Mouse (Mus musculus): Measurements from ENCODE around the gene Alk. TPM values are rescaled to one million over a fixed set of nuclear protein-coding genes. Genes with fewer than 3 reads are reported as not detected.

Alk gene
- polyA plus RNA-seq, 1 experiment: not detected

- 72% methylated on average over 12 of the region's 12 CpGs for WGBS
- Histone ChIP-seq H3K4me1 (ENCODE audit: control insufficient read depth, insufficient read depth, insufficient read length) (no peaks in the 10 kb centered on the region), H3K36me3 (ENCODE audit: control insufficient read depth, insufficient read depth, low read length) (no peaks in the 10 kb centered on the region), H3K4me3 (ENCODE audit: extremely low read depth, insufficient read depth, insufficient read length) (no peak overlapping the region), H3K27ac (ENCODE audit: insufficient read depth, low read length) (no peak overlapping the region), H3K27me3 (ENCODE audit: control insufficient read depth, insufficient read depth, low read length) (no peaks in the 10 kb centered on the region)
- TF ChIP-seq POLR2A (IDR thresholded peaks at IDR 0.05; ENCODE audit: low read depth, low read length): no peak
- TF ChIP-seq CTCF (IDR thresholded peaks at IDR 0.05; ENCODE audit: extremely low read depth, insufficient read depth, insufficient read length, insufficient replicate concordance): no peak
- no peak for DNase-seq (ENCODE audit: low read depth in 1 of 2, low spot score in 2 of 2)
Observed at GRCm38 (mm10) chr17:72194976-72195650, 409.3 kb downstream of the Alk start.

DNA sequence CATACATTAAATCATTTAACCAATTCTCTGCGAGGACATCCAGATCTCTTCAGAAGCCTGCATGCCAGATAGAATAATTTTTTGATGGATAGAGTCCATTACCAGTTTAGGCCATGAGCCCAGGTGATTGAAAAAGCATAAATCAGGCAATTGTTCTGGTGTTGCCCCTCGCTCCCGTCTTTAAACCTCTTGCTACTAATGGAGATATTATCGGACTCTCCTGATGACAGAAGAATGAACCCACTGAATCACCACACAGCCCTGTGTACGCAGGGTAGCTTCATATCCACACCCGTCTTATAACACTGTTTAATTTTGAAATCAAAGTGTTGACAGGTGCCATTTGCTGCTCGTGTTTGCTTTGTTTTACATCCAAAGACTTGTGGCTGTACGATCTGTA, 413.9 kb downstream of the Alk start:
- TF ChIP-seq POLR2A (IDR thresholded peaks at IDR 0.05; ENCODE audit: low read depth, low read length) (no peak), CTCF (IDR thresholded peaks at IDR 0.05; ENCODE audit: extremely low read depth, insufficient read depth, insufficient read length, insufficient replicate concordance) (no peak)
- Histone ChIP-seq H3K4me3 (ENCODE audit: extremely low read depth, insufficient read depth, insufficient read length) (no peak overlapping the region), H3K36me3 (ENCODE audit: control insufficient read depth, insufficient read depth, low read length) (no peaks in the 10 kb centered on the region), H3K27me3 (ENCODE audit: control insufficient read depth, insufficient read depth, low read length) (no peaks in the 10 kb centered on the region), H3K4me1 (ENCODE audit: control insufficient read depth, insufficient read depth, insufficient read length) (no peaks in the 10 kb centered on the region), H3K27ac (ENCODE audit: insufficient read depth, low read length) (no peak overlapping the region)
- no peak for DNase-seq (ENCODE audit: low read depth in 1 of 2, low spot score in 2 of 2)
- 88% methylated on average over 8 of the region's 8 CpGs for WGBS

DNA sequence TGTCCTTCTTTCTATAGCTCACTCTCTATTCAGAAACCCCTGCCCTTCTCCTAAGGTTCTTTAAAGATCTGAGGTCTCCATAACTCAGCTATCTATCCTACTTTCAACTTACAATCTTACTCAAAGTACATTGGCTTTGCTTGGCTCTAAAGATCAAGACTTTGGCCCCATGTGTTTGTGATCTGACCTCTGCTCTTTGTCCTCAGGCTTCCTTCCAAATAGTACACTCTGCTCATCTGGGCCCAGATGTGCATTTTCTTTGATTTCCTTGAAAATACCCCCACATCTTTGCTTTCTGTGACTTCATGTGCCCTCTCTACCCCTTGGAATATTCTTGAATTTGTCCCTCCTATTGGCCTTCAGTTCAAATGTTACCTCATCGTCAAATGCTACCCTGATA, 417.4 kb downstream of the Alk start:
- H3K4me3 ChIP-seq (ENCODE audit: extremely low read depth, insufficient read depth, insufficient read length): no peak overlapping the region
- H3K27me3 ChIP-seq (ENCODE audit: control insufficient read depth, insufficient read depth, low read length): no peaks in the 10 kb centered on the region
- no peaks in the 10 kb centered on the region for H3K36me3 ChIP-seq (ENCODE audit: control insufficient read depth, insufficient read depth, low read length)
- no peaks in the 10 kb centered on the region for H3K4me1 ChIP-seq (ENCODE audit: control insufficient read depth, insufficient read depth, insufficient read length)
- no peak for DNase-seq (ENCODE audit: low read depth in 1 of 2, low spot score in 2 of 2)
- TF ChIP-seq CTCF (IDR thresholded peaks at IDR 0.05; ENCODE audit: extremely low read depth, insufficient read depth, insufficient read length, insufficient replicate concordance) (no peak), POLR2A (IDR thresholded peaks at IDR 0.05; ENCODE audit: low read depth, low read length) (no peak)
- WGBS: 90% methylated on average over 1 of the region's 1 CpGs
- H3K27ac ChIP-seq (ENCODE audit: insufficient read depth, low read length): no peak overlapping the region

- Histone ChIP-seq H3K4me3 (ENCODE audit: extremely low read depth, insufficient read depth, insufficient read length) (no peak overlapping the region), H3K27ac (ENCODE audit: insufficient read depth, low read length) (no peak overlapping the region), H3K36me3 (ENCODE audit: control insufficient read depth, insufficient read depth, low read length) (no peaks in the 10 kb centered on the region), H3K27me3 (ENCODE audit: control insufficient read depth, insufficient read depth, low read length) (no peaks in the 10 kb centered on the region), H3K4me1 (ENCODE audit: control insufficient read depth, insufficient read depth, insufficient read length) (no peaks in the 10 kb centered on the region)
- no peak for DNase-seq (ENCODE audit: low read depth in 1 of 2, low spot score in 2 of 2)
- WGBS: 6% methylated on average over 2 of the region's 2 CpGs
- TF ChIP-seq CTCF (IDR thresholded peaks at IDR 0.05; ENCODE audit: extremely low read depth, insufficient read depth, insufficient read length, insufficient replicate concordance) (no peak), POLR2A (IDR thresholded peaks at IDR 0.05; ENCODE audit: low read depth, low read length) (no peak)
Observed at GRCm38 (mm10) chr17:72182414-72182813, 422.0 kb downstream of the Alk start.

- Histone ChIP-seq H3K27me3 (ENCODE audit: control insufficient read depth, insufficient read depth, low read length) (no peaks in the 10 kb centered on the region), H3K4me3 (ENCODE audit: extremely low read depth, insufficient read depth, insufficient read length) (no peak overlapping the region), H3K4me1 (ENCODE audit: control insufficient read depth, insufficient read depth, insufficient read length) (no peaks in the 10 kb centered on the region), H3K27ac (ENCODE audit: insufficient read depth, low read length) (no peak overlapping the region), H3K36me3 (ENCODE audit: control insufficient read depth, insufficient read depth, low read length) (no peaks in the 10 kb centered on the region)
- TF ChIP-seq CTCF (IDR thresholded peaks at IDR 0.05; ENCODE audit: extremely low read depth, insufficient read depth, insufficient read length, insufficient replicate concordance) (no peak), POLR2A (IDR thresholded peaks at IDR 0.05; ENCODE audit: low read depth, low read length) (no peak)
- DNase-seq (ENCODE audit: low read depth in 1 of 2, low spot score in 2 of 2): no peak
- WGBS: 93% methylated on average over 9 of the region's 9 CpGs
Observed at GRCm38 (mm10) chr17:72180200-72180599, 424.2 kb downstream of the Alk start.

DNA sequence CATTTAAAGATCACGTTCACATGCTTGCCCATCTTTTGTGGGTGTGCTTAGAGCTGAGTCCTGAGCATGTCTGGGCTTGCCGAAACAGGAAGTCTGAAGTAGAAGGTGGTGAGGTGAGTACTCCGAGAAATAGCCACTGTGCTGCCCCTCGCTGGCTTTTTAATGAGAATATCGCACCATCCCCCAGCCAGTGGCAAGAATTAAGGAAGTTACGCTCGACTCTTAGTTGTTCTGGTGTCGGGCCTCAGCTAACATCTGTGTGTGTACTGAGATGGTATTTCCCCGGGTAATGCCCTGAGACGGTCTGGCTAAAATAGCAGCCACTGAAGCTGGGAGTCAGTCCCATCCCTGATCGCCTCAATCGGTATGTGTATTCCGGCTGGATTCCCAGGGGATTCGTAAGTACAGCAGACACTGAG, 424.7 kb downstream of the Alk start:
- Histone ChIP-seq H3K27ac (ENCODE audit: insufficient read depth, low read length) (no peak overlapping the region), H3K27me3 (ENCODE audit: control insufficient read depth, insufficient read depth, low read length) (no peaks in the 10 kb centered on the region), H3K4me3 (ENCODE audit: extremely low read depth, insufficient read depth, insufficient read length) (no peak overlapping the region), H3K4me1 (ENCODE audit: control insufficient read depth, insufficient read depth, insufficient read length) (no peaks in the 10 kb centered on the region), H3K36me3 (ENCODE audit: control insufficient read depth, insufficient read depth, low read length) (no peaks in the 10 kb centered on the region)
- WGBS: 16% methylated on average over 14 of the region's 14 CpGs
- DNase-seq (ENCODE audit: low read depth in 1 of 2, low spot score in 2 of 2): no peak
- TF ChIP-seq CTCF (IDR thresholded peaks at IDR 0.05; ENCODE audit: extremely low read depth, insufficient read depth, insufficient read length, insufficient replicate concordance) (no peak), POLR2A (IDR thresholded peaks at IDR 0.05; ENCODE audit: low read depth, low read length) (no peak)

DNA sequence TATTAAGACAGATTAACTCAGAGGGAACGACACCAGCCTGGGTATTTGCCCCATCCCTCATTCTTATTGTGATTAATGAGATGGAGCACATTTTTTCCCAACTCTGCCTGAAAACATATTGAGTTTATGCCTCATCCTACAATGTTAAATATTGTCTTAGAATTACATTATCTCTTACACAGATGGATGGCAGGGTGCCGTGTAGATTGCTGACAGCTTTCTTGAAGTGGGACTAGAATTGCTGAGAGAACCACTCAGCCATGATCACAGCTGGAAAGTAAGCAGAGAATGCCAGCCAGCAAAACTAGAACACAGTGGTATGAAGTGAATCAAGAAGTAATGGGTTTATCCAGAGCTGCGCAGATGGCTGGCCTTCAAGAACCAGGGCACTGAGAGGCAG, 430.6 kb downstream of the Alk start:
- Histone ChIP-seq H3K36me3 (ENCODE audit: control insufficient read depth, insufficient read depth, low read length) (no peaks in the 10 kb centered on the region), H3K27me3 (ENCODE audit: control insufficient read depth, insufficient read depth, low read length) (no peaks in the 10 kb centered on the region), H3K4me3 (ENCODE audit: extremely low read depth, insufficient read depth, insufficient read length) (no peak overlapping the region), H3K4me1 (ENCODE audit: control insufficient read depth, insufficient read depth, insufficient read length) (no peaks in the 10 kb centered on the region), H3K27ac (ENCODE audit: insufficient read depth, low read length) (no peak overlapping the region)
- TF ChIP-seq POLR2A (IDR thresholded peaks at IDR 0.05; ENCODE audit: low read depth, low read length): no peak
- 86% methylated on average over 3 of the region's 3 CpGs for WGBS
- no peak for DNase-seq (ENCODE audit: low read depth in 1 of 2, low spot score in 2 of 2)
